Mouse (Mus musculus) cerebellum, postnatal 25 days (tissue): ENCODE data around the gene Ppp4r3b.

Experiments used
- DNase-seq, 2 experiments: peaks; one replicate each; pipeline ENCODE4 v3.0.0; 2021; ENCODE audit warnings: mixed read lengths in 2 of 2

Gene Ppp4r3b

DNA sequence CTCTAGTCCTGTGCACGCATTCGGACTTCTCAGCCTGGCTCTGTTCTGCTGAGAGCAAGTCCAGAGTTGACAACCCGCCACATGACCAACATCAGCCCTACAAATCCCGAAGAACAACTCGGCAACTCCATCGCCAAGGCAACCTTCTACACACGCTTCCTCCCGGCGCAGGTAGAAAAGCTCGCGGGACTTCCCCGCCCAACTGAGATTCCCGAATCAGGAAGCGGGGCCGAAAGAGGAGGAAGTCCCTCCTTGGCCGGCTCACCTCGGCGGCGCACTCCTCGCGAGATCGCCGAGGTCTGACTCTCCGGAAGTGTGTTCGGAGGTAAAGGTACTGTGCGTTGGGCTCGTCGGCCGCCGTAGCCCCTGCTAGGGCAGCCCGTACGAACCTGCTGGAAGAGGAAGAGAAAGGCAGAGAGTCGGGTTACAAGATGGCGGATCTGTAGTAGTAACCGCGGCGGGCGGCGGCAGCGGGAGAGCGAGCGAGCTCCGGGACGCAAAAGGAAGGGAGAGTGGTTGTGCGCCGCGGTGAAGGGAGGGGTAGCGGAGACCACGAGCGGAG is at the start of gene Ppp4r3b:
TSS of gene Ppp4r3b (plus strand) at position 328 of the 562 bp plus-strand sequence.
- peak; percentile 99 for DNase-seq

DNA sequence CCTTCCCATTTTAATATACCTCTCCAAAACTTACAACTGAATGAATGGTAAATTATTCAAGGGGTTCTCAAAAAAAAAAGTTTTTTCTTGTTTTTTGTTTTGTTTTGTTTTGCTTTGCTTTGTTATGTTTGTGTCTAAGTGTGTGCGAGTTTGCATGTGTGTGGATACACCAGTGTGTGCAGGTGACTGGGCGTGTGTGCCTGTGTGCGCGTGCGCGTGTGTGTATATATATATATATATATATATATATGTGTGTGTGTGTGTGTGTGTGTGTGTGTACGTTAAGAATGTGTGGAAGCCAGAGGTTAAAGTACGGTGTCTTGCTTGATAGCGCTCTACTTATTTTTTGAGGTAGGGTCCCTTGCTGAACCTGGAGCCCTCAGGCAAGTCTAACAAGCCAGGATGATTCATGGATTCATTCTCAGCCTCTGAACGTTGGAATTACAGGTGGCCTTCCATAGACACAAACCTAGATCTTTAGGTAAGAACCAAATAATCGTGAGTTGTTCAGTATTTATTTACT is 42.8 kb upstream of the Ppp4r3b start:
- peak; percentile 27 to 29 for DNase-seq

DNA sequence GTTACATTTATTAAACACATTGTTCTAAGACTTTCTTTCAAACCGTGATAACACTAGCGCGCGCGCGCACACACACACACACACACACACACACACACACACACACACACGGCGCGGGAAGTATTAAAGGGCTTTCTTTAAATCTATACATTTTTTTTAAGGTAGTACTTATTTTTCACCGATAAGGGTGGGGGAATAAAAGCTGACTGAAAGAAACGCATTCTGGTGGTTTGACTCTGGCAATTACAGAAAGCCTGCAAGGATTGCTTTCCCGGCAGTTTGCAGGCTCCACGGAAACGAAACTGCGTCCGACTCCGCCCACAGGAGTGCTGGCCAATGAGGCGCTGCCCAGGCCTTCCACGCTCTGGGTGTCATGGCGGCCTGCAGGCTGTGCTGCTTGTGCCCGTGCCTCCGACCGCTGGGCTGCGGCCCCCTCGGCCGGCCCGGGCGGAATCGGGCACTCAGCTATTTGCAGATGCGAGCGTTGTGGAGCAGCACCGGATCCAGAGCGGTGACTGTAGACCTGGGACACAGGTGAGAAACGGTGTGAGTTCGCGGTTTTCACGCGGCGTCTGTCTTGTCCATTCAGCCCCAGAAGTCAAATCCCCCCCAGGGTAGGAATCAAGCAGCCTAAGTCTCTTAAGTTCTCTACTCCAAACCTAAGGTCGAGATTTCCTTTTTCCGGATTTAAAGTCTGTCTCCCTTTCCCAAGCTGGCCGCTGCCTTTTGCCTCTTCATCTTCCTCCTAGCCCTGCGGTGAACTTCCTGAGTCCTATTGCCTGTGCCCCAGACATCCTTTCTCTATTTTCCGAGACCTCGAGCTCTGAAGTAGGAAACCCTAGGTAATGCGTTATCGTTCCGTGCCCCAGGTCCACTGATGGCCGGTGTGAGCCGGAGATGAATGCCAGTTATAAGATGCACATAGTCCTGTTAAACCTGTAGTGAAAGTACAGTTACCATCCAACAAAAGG is 42.0 kb upstream of the Ppp4r3b start, which contains the start of gene Pnpt1:
TSS of gene Pnpt1 (plus strand) at position 360 of the 971 bp plus-strand sequence.
- peak; percentile 90 to 94 for DNase-seq

DNA sequence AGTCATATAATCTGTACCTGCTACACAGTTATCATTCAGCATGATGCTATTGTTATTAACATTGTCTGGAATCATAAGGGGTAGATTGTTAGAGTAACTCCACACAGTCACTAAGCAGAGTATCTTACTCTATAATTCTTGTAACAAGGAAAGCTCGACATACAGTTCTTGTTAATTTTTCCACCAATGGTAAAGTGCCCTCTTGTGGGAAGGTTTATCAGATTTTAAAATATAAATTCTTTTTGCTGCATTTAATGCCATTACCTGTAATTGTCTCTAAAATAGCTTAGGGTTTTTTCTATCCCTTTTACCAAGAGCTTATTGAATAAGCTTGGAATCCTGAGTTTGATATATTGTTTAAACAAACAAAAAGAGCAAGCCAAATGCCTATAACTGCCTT is 32.0 kb upstream of the Ppp4r3b start:
- DNase-seq, result no peak

DNA sequence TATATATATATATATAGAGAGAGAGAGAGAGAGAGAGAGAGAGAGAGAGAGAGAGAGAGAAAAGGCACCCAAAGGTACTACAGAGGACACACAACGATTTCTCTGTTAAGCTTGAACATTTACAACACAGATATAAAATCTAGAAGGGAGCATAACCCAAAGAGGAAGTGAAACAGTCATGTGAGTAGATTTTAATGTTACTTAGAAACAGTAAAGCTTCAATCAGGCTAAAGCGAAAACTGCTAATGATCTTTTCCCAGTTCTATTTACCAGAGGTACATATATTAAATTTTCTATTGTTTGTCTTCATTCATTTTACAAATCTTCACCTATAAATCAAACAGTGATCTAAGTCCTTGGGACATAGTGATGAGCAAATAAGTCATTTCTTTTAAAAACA is 23.8 kb upstream of the Ppp4r3b start:
- DNase-seq, result no peak

DNA sequence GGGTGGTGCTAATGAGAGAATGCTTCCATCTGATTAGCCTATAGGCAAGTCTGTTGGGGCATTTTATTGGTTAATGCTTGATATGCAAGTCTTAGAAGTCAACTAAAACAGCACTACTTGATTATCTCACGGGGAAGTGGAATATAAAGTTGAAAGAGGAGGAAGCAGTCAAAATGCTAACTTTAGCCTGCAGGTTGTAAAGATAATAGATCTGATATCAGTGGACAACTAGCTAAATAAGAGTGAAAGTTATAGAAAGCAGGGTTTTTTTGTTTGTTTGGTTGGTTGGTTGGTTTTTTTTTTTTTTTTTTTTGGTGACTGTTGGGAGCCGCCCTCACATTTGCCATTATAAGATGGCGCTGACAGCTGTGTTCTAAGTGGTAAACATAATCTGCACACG is 9.1 kb upstream of the Ppp4r3b start:
- no peak for DNase-seq

DNA sequence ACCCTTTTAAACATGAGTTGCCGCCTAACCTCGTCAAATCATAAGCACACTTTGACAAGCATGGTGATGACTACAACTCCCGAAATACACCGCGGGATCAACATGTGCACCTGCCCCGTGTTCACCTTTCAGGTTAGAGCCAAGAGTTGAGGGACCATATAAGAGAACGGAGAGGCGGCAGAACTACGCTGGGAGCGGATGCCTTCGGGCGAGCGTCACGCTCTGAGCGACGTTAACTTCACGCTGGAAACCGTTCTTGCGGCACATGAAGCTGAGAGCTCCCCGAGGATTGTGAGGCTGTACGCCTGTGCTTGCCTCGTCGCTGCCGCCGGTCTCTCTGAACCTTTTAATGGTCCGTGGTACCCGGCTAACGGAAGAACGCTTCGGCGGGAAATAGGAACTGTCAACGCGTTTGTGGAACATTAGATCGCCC is 715 bp upstream of the Ppp4r3b start:
- DNase-seq, result peak; percentile 68 to 76

DNA sequence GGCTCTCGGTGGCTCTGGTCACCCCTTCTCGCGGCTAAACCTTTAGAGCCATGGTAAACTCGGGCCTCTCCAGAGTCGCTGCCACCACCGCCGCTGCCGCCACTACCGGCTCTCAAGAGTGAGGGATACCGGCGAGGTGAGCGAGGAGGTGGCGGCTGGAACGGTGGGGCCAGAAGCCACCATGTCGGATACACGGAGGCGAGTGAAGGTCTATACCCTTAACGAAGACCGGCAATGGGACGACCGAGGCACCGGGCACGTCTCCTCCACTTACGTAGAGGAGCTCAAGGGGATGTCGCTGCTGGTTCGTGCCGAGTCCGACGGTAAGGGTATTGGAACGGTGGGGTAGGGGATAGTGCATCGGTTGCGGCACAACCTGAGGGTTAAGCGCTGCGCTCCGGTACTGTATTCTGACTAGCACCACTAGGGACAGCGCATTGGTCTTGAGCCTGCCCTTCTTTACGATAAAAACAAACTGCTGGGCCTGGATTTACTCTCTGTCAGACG is 488 bp downstream of the Ppp4r3b start:
- peak in 1 of 2 experiments; percentile 64 for DNase-seq

DNA sequence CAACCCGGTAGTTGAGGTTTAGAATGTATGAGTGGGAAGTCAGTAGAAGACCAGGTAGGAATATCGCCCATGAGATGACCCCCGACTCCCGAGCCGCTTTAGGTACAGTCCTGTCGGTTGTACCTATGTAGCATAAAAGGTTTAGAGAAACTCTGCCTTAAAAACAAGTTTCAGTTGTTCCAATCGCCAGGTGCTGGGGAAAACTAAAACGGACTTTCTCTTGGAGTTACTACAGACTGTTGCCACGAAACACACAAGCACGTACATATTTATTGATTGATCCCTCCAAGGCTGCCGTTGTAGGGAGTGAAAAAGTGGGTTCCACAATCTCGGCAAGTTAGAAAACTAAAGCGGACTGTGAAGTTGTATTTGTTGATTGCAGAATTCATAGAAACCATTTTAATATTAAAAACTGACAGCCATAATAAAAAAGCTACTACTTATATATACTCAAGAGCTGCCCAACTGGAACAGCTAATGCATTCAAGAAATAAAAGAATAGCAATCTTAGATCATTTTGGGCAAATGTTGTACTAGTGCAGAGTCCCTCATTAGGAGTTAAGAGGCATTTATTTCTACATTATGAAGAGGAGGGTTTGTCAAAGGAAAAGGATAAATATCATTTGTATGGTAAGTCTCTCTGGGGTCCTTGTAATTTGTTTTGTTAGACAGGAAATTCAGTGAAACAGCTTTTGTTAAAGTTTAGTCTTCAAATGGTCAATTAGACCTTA is 1.2 kb downstream of the Ppp4r3b start:
- no peak for DNase-seq

DNA sequence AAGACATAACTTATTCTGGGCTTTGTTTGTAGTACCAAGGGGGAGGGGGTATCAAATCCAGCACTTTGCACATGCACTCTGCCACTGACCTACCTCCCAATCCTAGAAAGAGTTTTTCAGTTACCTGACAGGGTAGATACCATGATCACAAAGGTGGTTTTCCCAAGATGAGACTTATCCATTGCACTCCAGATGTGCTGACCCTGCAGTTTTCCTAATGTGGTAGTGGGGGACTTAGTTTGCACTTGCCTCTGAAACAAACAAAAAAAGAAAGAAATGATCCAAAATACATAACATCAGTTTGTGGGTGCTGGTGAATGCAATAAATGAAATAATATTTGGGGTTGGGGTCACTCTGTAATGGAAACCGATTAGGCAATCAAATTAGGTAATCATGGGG is 6.6 kb downstream of the Ppp4r3b start:
- DNase-seq, result no peak

DNA sequence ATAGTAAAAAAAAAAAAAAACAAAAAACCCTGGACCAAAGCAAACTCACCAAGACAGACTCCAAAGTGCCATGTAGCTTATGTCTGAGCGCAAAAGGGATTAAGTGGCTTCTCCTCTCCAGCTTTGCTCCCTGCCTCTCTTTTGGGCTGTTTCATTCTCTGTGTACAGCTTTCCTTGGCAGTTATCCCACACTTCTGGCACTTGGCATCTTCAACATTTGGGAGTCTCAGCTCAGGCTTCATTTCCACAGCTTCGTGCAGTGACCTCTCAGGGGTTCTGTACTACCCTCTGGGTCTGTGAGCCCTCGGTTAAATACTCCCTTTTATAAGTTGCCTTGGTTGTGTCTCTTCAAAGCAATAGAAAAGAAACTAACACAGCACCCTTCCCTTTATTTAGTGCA is 8.0 kb downstream of the Ppp4r3b start:
- peak; percentile 60 to 74 for DNase-seq

DNA sequence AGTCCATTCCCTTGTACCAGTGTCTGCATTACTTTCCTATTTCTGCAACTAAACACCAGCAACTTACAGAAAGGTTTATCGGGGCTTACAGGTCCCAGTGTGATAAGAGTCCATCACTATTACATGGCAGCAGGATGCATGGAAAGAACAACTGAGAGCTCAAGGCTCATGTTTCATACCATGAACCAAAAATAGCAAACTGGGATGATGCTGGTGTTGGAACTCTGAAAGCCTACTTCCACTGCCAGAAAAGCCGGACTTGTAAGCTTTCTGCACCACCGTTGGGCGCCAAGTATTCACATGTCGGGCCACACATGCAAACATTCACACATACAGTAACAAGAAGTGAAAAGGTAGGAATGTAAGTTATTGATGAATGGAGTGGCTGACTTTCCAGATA is 9.1 kb downstream of the Ppp4r3b start:
- DNase-seq, result no peak

DNA sequence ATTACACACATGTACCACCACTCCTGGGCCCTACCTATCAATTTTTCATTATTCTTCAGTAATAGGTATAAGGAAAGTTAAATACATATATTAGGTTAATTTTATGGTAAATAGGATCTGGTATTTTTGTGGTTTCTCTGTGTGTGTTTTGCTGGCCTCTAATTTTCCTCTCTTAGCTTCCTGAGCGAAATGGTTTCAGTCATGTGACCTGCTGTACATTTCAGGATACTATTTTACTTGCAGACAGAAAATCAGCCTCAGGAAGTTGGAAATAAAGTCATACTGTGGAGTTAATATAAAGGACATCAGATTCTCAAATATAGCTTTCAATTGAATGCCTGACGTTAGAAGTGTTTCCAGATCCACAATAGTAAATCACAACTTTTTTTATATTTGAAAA is 16.3 kb downstream of the Ppp4r3b start:
- DNase-seq, result no peak

DNA sequence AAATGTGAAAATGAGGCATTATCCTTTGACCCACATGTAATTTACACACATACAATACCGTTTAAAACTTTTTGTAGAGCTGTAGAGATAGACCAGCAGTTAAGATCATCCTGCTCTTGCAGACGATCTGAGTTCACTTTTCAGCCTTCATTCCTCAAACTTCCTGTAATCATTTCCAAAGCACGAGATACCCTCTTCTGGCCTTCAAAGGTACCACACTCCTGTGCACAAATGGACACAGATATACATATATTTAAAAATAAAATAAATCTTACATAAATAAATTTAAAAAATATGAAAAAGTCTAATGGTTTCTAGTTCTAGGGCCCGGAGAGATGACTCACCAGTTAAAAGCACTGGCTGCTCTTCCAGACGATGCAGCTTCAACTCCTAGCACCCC is 31.0 kb downstream of the Ppp4r3b start:
- DNase-seq, result no peak

DNA sequence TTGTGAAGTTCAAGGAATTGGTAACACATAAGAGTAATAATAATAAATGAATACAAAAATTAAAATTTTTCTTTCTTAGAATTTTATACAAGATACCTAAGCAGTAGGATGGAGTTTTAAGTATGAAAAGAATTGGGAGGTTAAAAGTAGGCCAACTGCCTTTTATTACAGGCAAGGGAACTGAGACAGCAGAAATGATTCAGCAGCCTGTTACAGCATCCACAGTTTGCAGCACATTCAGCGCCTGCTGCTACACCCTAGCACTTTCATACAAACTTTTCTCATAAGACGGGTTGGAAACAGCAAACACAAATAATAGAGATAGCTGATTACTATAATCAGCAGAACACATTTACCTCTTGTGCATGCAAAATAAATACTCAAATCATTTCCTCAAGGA is 37.1 kb downstream of the Ppp4r3b start:
- no peak for DNase-seq

DNA sequence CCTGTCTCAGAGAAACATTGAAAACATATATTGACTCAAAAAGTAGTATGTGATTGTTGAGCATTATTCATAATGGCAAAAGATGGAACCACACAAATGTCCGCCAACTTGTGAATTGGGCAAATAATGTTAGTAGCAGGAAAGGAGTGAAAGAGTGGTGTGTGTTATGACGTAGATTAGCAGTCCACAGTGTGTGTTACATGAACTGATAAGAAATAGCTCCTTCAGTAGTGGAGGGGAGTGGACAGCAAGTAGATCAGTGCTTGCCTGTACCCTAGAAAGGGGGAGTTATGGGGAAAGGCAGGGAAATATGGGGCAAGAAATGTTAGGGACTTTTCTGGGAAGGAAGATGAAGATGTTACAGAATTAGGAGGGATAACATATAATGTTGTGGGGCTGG is 43.5 kb downstream of the Ppp4r3b start:
- DNase-seq, result no peak

DNA sequence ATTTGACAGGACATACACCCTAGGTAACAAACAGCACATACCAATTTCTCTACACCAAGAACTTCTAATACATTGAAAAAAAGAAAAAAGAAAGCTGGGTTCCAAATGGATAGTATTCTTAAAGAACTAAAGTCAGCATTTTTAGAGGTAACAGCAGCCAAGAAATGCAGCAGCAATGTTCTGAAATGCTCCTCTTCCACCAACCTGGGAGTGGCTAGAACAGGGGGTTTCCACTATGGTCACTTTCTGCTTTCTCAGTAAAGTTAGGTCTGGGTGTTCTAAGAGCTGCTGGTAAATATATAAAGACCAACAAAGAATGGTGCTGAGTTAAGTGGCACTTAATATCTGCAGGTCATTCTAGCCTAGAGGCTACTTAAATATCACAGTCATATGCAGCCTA is 46.4 kb downstream of the Ppp4r3b start:
- DNase-seq, result no peak

DNA sequence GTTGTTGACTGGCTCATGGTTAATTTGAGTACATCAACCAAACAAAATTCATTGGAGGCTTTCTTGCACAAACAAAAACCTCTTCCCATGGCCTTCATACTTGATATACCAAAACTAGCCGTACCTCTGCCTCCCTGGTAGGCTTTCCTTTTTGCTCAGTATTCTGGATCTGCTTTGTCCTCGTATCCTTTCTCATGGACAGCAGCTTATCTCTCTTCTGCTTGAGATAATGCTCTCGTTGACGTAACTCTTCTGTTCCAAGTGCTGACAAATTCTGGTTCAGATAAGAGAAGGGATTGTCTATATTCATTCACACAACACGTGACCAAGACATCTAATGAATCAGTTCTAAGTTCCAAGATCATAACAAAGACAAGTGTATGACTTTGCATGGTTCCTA is 49.6 kb downstream of the Ppp4r3b start:
- DNase-seq, result no peak

DNA sequence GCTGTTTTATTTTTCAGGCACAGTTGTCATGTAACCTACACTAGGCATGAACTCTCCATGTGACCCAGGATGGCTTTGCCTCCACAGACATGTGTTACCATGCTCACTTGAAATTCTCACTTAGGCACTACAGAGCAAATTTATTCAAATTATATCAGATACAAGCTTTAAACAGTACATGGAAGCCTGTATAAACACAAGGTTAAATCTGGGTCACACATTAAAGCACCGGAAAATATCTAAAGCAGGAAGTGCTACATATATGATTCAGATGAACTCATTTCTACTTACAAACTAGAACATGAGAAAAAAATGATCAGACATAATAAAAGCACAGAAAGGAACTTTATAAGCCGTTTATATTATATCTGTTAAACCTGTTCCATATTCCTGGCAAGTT is 52.1 kb downstream of the Ppp4r3b start:
- no peak for DNase-seq

DNA sequence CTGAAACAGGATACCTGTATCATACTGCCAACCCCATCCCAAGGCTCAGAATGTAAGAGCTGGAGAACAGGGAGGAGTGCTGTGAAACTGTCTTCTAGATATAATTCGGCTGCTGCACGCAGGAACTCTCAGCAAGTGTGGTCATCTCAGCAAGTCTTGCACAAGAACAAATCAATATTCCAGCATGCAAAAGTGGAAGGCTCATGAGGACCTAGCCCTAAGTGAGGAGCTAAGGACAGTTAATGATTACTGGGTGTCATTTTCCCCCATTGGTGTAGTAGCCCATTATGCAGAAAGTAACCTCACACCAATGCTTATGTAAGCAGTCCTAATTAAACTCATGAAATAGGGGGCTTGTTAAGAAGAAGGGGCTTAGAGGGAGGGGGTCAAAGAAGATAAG is 56.3 kb downstream of the Ppp4r3b start:
- DNase-seq, result no peak

DNA sequence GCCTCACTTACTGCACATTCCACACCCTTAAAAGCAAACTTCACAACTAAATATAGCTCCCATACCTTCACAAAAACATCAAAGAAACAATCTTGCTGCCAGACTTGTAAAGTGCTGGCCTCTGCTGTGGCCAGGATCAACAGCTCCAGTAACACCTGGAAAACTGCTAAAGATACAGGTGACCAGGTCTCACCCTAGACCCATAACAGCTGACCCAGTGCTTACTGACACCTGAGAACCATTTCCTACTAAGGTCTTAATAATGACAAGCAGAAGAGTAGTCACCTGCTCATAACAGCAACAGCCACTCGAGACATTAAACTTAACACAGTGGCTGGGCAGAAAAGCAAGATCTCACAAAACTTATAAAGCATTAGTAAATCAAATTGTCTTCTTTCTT is 60.9 kb downstream of the Ppp4r3b start:
- no peak for DNase-seq

DNA sequence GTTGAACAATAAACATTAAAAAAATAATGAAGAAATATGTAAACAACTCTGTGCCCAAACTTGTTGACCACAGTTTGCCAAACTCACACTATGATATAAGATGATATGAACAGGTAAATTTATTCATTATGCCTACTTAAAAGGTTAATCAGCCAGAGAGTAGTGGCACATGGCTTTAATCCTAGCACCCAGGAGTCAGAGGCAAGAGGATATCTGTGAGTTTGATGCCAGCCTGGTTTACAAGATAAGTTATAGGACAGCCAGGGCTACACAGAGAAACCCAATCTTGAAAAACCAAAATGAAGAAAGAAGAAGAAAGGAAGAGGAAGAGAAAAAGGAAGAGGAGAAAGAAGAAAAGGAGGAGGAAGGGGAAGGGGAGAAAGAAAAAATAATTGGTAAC is 64.7 kb downstream of the Ppp4r3b start:
- no peak for DNase-seq

DNA sequence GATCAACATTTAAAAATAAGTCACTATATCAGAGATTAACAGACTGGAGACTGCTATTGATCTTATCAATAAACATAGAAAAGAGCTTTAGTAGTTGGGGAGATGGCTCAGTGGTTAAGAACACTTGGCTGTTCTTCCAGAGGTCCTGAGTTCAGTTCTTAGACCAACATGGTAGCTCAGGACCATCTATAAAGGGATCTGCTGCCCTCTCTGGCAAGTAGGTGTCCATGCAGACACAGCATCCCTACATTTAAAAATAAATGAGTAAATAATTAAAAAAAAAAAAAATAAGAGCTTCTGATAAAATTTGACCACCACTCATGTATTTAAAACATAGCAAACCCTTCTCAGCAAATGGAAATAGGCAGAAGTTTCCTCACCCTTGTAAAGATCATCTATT is 65.4 kb downstream of the Ppp4r3b start:
- DNase-seq, result no peak
